Comparison of ENCODE assay signal across 12 mouse cellular contexts in the genomic region with DNA sequence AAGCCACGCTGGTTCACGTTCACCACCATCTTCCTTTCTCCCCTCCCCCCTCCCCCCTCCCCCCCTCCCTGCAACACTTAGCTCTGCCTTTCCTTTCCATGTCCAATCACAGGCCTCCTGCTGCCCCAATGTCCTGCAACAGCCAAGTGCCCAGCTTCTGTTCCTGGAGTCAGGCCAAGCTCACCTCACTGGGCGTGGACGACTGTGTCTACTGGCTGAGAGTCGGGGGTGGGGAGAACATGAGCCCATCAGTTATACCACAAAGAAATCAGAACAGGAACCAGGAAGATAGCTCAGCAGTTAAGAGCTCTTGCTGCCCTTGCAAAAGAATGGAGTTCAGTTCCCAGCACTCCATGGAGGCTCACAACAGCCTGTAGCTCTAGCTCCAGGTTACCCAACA.
"Had no signal": no experiment of that assay in that cellular context is flagged by ENCODE, and none has a peak within 500 bp of the region (broad histone marks: within the 10 kb centered on the region; RNA-seq: fewer than 3 reads in every experiment).

No protein-coding gene starts in this region.

- DNase-seq: kidney, adult 9 months; kidney, postnatal 10 days; kidney, postnatal 4 days; liver; liver, embryonic 13.5 days; liver, postnatal 0 days; right cerebral cortex, postnatal 14 days; thymus, postnatal 36 days had no signal

- H3K4me3 ChIP-seq: layer of hippocampus, adult 2 months; limb, embryonic 12.5 days; liver, embryonic 13.5 days; midbrain, embryonic 13.5 days; stomach, embryonic 15.5 days had no signal

- H3K27ac ChIP-seq: layer of hippocampus, adult 2 months; limb, embryonic 12.5 days; liver, embryonic 13.5 days; midbrain, embryonic 13.5 days; stomach, embryonic 15.5 days had no signal

- H3K9ac ChIP-seq: limb, embryonic 12.5 days; liver, embryonic 13.5 days; liver, postnatal 0 days; midbrain, embryonic 13.5 days; stomach, embryonic 15.5 days had no signal

- H3K27me3 ChIP-seq: limb, embryonic 12.5 days; liver, embryonic 13.5 days; midbrain, embryonic 13.5 days; stomach, embryonic 15.5 days had no signal

- ATAC-seq: liver, postnatal 0 days; midbrain, embryonic 13.5 days had no signal

- H3K9me3 ChIP-seq: liver, embryonic 13.5 days; stomach, embryonic 15.5 days had no signal

- H3K4me1 ChIP-seq: liver, embryonic 13.5 days had no signal

- H3K36me3 ChIP-seq: limb, embryonic 12.5 days; liver, embryonic 13.5 days; midbrain, embryonic 13.5 days; stomach, embryonic 15.5 days had no signal

- H3K4me2 ChIP-seq: limb, embryonic 12.5 days; liver, embryonic 13.5 days; midbrain, embryonic 13.5 days; stomach, embryonic 15.5 days had no signal
